Mouse (Mus musculus): ENCODE measurements around the gene Atp1a2.

Atp1a2 gene

DNA sequence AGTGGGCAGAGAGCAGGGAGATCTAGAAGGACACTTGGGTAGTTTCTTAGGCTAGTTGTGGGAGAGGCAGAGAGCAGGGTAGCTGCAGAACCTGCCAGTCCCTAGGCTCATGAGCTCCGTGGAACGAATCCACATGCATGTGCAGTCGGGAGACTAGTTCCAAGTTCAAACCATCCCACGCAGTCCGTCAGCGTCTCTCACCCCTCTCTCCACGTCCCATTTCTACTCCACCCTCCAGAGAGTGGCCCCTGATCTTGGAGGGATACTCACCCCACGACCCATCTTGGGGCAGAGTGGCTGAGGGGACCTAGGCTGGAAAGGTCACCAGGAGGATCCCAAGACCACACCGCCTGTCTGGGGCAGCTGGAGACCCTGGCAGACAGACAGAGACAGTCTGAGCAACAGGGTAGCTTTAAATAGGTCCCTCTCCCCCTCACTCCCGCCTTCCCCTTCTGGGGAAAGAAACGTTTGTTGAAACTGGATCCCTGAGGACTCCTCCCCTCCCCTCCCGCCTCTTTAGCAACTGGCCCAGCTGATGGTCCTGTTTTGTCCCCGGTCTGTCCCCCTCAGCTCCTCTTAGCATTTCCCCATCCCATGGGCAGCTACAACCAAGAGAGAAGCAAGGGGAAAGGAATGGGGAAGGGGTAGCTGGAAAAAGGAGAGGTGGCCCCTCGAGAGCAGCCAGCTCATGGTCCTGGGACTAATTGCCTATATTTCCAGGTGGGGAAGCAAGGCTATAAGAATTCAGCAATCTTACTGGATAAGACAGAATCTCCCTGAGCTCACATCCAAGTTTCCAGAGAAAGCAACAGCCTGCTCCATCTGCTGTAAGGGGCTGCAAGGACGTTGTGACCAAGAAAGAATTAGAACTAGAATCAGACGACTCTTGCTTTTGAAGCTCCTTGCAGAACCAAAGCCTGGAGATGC is at the start of gene Atp1a2:
TSS of gene Atp1a2 (minus strand) at position 454 of the 927 bp plus-strand sequence.
- no peak for DNase-seq (ENCODE audit: low read depth)

DNA sequence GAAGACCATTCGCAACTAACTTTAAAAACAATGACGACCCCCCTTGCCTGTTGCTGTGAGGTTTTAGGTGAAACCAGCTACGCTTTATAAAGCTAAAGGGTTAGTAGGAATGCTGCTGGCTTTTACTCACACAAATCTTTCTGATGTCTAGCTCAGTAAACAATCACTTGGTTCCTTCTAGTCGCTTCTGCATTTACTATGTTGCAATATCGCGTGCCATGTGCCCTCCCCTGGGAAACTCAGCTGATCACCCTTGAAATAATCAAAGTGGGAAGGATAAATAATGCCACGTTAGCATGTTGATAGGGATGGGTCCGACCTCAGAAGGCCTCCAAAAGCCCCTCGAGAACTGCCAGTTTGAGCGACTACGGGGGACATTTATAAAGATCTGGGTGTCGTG is 49.5 kb upstream of the Atp1a2 start:
- DNase-seq (ENCODE audit: low read depth), result no peak

DNA sequence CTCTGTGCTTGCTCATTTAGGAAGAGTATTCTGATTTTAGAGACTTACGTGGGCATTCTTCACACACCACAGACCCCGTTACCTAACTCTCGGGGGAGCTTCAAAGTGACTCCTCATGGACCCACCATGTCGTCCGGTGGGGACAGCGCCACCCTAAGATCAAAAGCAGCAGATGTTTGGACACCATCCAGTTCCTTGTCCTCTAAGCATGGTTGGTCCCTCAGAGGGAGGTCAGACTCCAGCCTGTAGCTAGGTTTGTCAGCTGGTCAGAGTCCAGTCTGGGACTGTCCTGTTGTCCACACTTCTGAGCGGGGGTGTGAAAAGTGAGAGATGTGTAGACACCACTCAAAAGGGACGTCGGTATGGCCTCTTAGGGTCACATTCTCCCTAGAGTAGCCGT is 48.8 kb upstream of the Atp1a2 start:
- DNase-seq (ENCODE audit: low read depth), result no peak

DNA sequence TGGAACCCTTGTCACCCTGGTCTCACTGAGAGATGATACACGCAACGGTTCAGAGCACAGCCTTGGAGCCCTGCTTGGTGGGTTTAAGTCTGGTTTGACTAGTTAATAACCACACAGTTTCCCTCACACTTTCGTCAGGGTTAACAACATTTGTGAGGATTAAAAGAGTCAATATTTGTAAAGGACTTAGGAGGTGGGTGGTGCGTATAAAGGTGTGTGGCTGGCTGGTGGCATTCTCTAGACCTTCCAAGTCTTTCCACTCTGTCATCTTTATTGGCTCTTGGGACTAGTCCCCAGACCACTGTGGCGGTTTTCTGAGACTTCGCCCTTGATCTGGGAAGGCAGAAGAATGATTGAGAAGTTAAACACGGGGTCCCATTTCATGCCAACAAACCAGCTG is 47.0 kb upstream of the Atp1a2 start:
- no peak for DNase-seq (ENCODE audit: low read depth)

DNA sequence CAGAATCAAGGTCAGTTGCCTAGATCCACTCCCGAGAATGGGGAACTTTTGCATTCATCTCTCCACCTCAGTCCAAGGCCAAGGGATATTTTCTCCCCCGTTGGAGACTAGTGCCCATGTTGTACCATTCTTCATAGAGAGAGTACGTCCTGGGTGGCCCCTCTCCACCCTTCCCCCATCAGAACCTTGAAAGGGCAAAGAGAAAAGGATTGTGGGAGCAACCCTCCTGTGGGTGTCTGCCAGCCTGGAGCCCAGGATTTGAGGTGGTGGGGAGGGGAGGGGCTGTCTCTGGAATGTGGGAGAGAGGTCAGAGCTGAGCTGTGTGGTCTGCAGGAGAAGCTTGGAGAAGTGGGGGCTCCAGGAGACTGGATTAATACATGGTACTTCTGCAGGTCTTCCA is 46.0 kb upstream of the Atp1a2 start:
- no peak for DNase-seq (ENCODE audit: low read depth)

DNA sequence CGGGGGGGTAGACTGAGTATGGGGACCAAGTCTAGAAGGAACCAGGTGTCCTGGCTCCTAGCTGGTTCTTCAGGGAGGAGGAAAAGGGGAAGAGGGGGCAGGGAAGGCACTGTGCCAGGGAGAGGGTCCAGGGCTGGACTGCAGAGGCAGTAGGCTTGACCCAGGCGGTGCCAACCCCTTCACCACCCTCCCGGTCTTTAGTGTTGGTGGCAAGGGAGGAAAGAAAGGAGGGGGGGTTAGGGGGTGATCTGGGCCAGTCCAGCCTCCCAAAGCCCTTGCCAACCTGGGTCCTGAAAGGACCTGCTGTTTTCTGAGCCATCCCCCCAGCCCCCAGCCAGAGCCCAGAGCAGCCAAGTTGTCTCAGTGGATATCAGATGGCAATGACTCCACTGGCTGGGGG is 44.9 kb upstream of the Atp1a2 start:
- DNase-seq (ENCODE audit: low read depth), result no peak

DNA sequence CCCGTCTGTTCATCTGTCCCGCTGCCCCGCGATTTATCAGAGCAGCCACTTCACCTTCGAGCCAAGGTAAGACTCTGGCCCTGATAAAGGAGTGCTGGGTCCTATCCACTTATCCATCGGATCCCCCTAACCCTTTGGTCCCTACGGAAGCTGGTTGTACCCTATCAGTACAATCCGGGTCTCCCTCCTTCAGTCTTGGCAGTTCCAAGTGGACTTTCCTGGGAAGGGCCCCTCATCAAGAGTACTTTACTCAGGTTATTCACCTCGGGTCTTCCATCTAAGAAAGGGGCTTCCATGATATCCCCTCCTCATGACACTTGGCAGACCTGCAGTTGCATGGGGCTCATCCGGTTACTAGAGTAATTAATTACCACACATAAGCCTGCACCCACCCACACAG is 43.5 kb upstream of the Atp1a2 start:
- DNase-seq (ENCODE audit: low read depth), result no peak

DNA sequence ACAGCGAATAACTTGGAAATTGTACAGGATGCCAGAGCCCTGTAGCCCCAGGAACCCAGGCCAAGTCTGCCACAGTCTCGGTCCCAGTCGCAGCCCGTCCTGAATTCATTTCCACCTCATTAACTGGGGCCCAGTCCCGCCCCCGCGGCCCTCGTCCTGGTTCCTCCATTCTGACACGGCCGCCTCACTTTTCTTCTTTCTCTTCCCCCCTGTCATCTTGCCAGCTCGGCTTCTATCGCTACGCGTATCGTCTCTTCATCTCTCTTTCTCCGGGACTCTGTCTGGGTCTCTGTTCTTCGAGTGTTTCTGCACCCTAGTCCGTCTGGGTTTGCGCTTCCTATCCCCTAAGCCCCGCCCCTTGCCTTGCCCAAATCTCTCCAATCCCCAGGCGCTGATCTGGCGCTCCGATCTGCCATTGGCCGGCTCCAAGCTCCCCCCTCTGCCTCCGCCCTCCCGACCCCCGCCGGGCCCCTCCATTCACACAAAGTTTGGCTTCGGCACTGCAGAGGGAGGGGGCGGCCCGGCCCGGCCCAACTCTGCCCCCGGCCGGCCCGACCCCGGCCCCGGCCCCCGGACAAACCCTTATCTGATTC is 43.0 kb upstream of the Atp1a2 start, which contains the start of gene Kcnj10:
TSS of gene Kcnj10 (plus strand) at position 482 of the 593 bp plus-strand sequence.
- peak; percentile 46 for DNase-seq (ENCODE audit: low read depth)

DNA sequence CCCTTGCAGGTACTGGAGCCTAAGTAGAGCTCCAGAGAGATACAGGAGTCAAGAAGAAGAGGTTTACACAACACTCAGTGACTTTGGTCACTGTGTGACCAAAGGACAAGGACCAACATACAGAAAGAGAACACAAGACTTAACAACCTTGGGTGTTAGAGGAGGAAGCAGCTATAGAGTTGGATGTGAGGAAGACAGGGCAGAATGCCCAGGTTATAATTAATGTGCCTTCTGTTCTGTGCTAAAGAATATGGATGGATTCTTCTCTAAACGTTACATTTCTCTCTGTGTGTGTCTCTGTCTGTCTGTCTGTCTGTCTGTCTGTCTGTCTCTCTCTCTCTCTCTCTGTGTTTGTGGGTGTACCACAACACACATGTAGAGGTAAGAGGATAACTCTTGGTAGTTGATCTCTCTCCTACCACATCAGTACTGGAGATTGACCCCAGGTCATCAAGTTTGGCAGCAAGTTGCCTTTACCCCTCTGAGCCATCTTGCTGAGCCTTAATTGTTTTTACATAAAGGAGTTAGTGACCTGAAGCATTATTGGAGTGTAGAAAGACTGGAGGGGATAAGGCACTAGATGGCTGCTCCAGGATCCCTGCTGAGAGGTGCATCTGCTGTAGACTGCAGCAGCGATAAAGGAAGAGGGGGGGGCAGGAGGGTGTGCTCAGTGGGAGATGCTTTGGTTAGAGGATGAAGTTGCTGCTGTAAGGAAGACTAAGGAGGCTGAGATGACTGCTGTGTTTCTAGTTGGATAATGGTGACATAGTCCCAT is 39.7 kb upstream of the Atp1a2 start:
- no peak for DNase-seq (ENCODE audit: low read depth)

DNA sequence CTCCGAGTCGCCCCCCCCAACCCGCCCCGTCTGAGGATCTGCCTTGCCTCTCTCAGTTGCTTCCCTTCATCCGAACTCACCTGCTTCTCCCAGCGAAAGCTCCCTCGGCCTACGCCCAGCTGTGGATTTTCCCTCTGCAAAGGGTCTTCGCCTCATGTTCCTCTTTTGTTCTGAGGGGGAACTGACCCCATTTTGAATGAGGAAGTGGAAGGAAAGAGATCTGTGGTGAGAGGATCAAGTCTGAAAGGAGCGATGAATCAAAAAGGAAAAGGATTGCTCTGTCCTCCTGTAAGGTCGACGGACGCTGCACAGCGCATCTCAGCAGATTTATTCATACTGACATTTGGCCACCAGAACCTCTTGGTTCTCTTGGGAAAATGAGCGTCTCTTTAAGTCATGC is 37.9 kb upstream of the Atp1a2 start:
- no peak for DNase-seq (ENCODE audit: low read depth)

DNA sequence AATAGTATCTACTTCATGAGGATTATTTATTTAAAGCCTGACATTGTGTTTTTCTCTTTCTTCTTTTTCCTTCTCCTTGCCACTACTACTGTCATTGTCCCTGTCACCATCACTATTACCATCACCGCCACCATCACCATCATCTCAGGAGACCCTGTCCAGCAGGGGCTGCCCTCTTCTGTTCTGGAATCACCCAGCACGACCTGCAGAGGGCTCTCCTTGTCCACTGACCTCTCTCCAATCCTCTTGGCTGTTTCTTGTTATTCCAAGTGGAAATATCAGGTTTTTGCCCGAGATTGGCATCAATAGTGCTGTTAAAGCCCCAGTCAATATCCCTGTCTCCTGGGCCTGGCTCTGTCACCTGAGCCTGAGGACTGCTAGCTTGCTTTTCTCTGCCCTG is 35.6 kb upstream of the Atp1a2 start:
- DNase-seq (ENCODE audit: low read depth), result no peak

DNA sequence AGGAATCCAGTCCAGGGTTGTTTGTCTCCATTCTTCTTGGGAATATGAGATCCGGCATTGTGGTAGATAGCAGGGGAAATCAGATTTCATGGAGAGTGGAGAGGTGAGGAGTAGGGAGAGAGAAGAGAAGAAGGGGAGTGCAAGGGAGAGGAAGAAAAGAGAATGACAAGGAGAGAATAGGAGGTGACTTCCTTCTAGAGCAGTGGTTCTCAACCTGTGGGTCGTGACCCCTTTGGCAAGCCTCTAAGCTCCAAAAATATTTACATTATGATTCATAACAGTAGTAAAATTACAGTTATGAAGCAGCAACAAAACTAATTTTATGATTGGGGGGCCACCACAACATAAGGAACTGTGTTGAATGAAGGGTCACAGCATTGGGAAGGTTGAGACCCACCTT is 35.1 kb upstream of the Atp1a2 start:
- DNase-seq (ENCODE audit: low read depth), result no peak

DNA sequence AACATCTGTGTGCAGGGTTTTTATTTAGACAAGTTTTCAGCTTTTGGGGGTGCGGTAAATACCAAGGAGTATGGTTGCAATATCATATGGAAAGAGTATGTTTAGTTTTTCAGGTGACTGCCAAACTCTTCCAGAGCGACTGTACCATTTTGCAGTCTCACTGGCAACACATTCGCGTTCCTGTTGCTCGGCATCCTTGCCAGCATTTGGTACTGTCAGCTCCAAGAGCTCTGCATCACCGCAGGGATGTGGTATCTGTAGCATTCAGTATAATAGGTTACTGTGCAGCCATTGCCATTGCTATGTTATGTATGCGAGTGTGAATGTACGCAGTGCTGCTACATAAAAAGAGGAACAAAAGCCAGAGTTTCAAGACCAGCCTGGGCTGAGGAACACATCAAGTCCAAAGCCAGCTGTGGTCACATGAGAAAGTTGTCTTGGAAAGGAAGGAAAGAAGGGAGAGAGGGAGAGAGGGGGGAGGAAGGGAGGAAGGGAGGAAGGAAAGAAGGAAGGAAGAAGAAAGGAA is 33.6 kb upstream of the Atp1a2 start:
- no peak for DNase-seq (ENCODE audit: low read depth)

DNA sequence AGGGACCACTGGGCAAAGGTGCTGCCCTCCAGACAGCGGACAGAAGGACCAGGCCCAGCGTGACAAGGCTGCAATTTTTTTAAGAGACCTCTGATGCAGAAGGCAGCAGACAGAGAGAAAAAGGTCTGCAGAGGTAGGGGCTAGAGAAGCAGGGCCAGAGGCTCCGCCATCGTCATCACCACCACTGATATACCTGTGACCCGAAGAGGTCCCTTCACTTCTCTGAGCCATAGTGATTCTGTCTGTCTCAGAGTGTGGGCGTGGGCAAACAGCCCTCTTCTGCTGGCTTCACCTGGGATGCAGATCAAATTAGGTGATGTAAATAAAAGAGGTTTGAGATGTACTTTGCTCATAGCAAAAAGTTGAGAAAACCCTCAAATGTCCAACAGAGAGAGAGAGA is 31.8 kb upstream of the Atp1a2 start:
- DNase-seq (ENCODE audit: low read depth), result no peak

DNA sequence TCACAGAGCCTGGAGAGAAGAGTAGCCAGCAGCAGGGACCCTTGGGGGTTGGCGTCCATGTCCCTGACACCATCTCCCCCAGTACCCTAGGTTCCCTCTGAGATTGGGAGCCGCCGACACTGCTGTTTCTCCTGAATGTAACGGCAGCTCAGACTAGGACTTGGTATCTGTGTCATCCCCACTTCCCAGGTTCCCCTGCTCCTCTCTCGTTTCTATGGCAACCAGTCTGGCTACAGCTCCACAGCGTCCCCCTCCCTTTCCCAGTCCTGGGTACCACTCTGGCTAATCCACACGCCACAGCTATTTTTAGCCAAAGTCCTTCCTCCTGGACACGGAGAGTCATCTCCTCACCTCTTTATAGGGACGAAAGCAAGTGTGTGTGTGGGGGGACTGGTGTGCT is 31.3 kb upstream of the Atp1a2 start, which contains the start of gene Kcnj9:
TSS of gene Kcnj9 (minus strand) at position 188 of the 400 bp plus-strand sequence.
- no peak for DNase-seq (ENCODE audit: low read depth)

DNA sequence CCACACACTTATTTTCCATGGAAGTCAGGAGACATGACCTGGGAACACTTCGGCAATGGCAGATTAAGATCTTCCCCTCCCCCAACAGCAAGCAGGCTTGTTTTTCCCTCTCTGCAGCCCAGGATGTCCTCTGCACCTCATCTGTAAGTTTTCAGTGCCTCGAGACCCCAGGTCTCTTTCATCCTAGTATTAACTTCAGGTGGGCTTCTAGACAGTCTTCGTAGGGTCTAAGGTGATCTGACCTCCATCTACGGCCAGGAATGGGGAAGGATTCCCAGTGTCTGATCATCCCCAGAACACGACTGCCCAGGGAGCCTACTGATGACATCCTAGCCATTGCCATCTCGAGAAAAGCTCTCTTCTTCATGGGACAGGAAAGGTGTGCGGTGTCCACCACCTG is 30.6 kb upstream of the Atp1a2 start:
- no peak for DNase-seq (ENCODE audit: low read depth)

DNA sequence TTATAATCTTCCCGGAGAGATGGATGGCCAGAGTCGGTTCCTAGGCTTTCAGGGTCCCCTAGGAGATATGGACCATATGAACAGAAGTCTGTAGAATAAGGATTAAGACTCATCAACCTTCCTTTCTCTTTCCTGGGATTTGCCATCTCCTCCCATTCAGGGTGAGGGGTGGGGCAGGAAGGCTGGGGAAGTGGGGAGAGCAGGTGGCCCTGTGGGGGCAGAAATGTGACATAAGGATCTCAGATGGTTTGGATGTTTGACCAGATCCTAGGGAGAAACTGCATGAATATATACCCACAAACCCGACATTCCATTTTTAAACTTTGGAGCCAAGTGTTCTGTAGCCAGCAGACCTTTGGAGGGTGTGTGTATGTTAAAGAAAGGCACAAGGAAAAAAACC is 30.2 kb upstream of the Atp1a2 start:
- no peak for DNase-seq (ENCODE audit: low read depth)

DNA sequence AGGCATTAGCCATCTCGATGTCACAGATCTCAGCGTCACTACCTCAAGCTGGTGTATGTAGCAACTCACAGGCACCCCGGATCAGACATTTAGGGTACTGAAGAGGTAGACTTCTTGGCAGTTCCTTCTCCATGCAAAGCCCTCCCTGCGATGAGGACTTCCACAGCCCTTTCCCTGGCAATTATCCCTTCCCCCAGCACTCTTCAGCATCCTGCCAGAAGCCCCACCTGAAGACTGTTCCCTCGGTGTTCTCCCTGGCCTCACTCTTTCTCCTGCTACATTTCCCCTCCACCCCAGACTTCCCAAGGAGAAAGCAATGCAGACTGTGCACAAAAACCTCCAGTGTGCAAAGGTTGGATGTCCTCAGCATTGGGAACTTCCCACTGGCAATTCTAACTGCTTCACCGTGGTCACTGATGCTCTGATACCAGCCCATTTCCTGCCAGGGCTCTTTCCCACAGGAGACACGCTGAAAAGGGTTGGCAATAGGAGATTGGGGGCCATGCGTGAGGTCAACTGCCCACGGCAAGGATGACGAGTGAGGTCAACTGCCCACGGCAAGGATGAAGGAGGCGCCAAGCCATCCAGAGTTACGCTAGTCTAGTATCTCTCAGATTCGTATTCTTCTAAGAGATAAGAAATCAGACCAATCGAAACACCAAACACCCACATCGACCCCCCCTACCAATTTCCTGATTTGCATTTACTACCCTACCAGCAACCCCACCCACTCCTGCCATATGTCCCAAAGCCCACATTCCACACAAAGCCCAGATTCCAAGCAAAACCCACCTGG is 29.5 kb upstream of the Atp1a2 start:
- DNase-seq (ENCODE audit: low read depth), result no peak

DNA sequence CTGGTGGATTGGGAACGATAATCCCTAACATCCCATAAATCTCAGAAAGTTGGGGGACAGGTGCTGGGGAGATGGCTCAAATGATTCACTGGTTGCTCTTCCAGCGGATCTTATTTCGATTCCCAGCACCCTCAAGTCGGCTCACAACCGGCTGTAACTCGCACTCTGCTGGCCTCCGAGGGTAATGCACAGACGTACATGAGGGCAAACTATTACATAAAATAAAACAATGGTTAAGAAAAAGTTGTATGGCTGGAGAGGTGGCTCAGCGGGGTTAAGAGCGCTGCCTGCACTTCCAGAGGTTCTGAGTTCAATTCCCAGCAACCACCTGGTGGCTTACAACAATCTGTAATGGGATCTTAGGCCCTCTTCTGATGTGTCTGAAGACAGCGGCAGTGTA is 28.8 kb upstream of the Atp1a2 start:
- DNase-seq (ENCODE audit: low read depth), result no peak

DNA sequence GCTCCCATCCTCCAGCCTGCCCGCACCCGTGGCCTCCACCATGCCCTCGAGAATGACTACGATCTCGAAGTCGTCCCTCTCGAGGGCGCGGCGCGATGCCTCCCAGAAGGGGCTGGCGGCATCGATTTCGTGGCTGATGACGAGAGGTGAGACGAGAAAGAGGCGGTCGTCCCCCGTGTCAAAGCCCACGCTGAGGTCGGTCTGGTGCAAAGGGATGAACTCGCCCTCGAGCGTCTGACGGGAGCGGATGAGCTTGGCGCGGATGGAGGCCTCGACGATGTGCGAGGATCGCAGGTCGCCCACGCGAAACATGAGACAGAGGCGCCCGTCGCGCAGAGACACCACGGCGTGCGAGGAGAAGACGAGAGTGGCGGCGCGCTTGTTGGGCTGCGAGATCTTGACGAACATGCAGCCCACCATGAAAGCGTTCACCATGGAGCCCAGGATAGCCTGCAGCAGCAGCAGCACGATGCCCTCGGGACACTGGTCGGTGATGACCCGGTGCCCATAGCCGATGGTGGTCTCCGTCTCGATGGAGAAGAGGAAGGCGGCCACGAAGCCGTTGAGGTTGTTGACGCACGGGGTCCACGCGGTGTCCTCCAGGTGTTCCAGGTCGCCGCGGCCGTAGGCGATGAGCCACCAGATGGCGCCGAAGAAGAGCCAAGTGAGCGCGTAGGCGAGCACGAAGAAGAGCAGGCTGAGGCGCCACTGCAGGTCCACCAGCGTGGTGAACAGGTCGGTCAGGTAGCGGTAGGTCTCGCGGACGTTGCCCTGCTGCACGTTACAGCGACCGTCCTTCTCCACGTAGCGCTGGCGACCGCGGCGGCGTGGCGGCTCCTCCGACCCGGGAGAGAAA is 28.0 kb upstream of the Atp1a2 start:
- no peak for DNase-seq (ENCODE audit: low read depth)

DNA sequence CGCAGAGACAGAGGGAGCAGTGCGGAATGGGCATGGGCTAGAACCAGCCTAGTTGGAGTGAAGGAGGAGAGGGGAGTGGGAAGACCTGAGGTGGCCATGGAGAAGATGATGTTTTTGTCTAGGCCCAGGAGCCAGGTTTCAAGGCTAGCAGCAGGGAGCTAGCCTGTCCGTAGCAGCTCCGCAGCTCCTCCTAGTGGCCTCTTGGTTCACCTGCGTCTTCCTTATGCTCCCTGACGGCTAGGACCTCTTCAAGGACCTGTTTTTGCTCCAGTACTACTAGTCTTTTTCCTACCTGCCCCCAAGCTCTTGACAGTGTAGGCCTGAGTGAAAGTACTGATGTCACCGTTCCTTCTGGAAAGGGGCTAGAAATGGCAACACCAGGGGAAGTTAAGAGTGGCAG is 26.9 kb upstream of the Atp1a2 start:
- DNase-seq (ENCODE audit: low read depth), result peak; percentile 73
